Mouse (Mus musculus) neural tube, embryonic 14.5 days (tissue): ENCODE data around the gene Nsrp1. TPM values are rescaled to one million over a fixed set of nuclear protein-coding genes. Genes with fewer than 3 reads are reported as not detected.
A peak's percentile ranks its signal among the peaks of the same experiment; 100 is the strongest.
"Not testable (repeated sequence)": the region's sequence is repeated elsewhere in the genome, so short reads cannot be mapped to it uniquely, and the experiment has no call there.

Experiments used
- ATAC-seq: fragments of 200-750 bp; cut with Nextera tagmentation; 2 replicates; pipeline ENCODE4 v1.8.0; 2017; ENCODE audit warnings: low read depth, mild to moderate bottlenecking, moderate TSS enrichment, moderate library complexity
- H3K27ac ChIP-seq: fragments of 300-500 bp; sonication (generic); 2 replicates; pipeline ENCODE4 v1.5.1; 2014; ENCODE audit warnings: low read depth, mild to moderate bottlenecking, control low read depth, low read length, moderate library complexity, mixed read lengths
- H3K27me3 ChIP-seq: fragments of 300-500 bp; sonication (generic); 2 replicates; pipeline ENCODE4 v1.6.1; 2014; ENCODE audit warnings: low read length; ENCODE audit not compliant: control insufficient read depth, insufficient read depth
- H3K36me3 ChIP-seq: fragments of 300-500 bp; sonication (generic); 2 replicates; pipeline ENCODE4 v1.6.1; 2014; ENCODE audit warnings: low read length, mixed read lengths; ENCODE audit not compliant: control insufficient read depth, insufficient read depth
- H3K4me1 ChIP-seq: fragments of 300-500 bp; sonication (generic); 2 replicates; pipeline ENCODE4 v1.6.1; 2014; ENCODE audit warnings: low read length; ENCODE audit not compliant: control insufficient read depth, insufficient read depth
- H3K4me2 ChIP-seq: fragments of 300-500 bp; sonication (generic); 2 replicates; pipeline ENCODE4 v1.6.1; 2014; ENCODE audit warnings: mild to moderate bottlenecking, low read depth, low read length, control low read depth
- H3K4me3 ChIP-seq: fragments of 300-500 bp; sonication (generic); 2 replicates; pipeline ENCODE4 v1.5.1; 2014; ENCODE audit warnings: low read depth, low read length, control low read depth, mixed read lengths
- H3K9ac ChIP-seq: fragments of 300-500 bp; sonication (generic); replicated peaks from 2 replicates; pipeline ENCODE4 v1.6.1; 2014; ENCODE audit warnings: low read depth, mild to moderate bottlenecking, control low read depth, low read length, mixed read lengths
- H3K9me3 ChIP-seq: fragments of 300-500 bp; sonication (generic); 2 replicates; pipeline ENCODE4 v1.6.1; 2016; ENCODE audit warnings: low read length; ENCODE audit not compliant: control insufficient read depth
- WGBS: fragments of 180-500 bp; shearing (Covaris S2); extraction: QIAGEN DNeasy Blood & Tissue Kit; methylation state at CpG from one replicate; pipeline ENCODE4 v1.1.7; 2014; 5-methylcytosine and 5-hydroxymethylcytosine counted together
- polyA plus RNA-seq: library from polyadenylated mRNA; unstranded; fragments of >200 nt; fragmentation: Nextera tagmentation; extraction: Ambion mirVana; gene quantifications from 2 replicates; pipeline ENCODE4 v1.2.1, GENCODE M21; 2014

The Nsrp1 gene
- polyA plus RNA-seq, 1 experiment from 2014 or later: 50.6 TPM

GRCm38 (mm10) chr11:77095206-77095605, 17.0 kb upstream of the Nsrp1 start:
- H3K9me3 ChIP-seq: no peaks in the 10 kb centered on the region
- no peak for ATAC-seq

GRCm38 (mm10) chr11:77094136-77094535, 15.9 kb upstream of the Nsrp1 start:
- no peaks in the 10 kb centered on the region for H3K9me3 ChIP-seq
- no peaks in the 10 kb centered on the region for H3K27me3 ChIP-seq
- H3K27ac ChIP-seq: no peak overlapping the region
- H3K4me1 ChIP-seq: no peaks in the 10 kb centered on the region
- H3K4me2 ChIP-seq: no peak overlapping the region
- no peaks in the 10 kb centered on the region for H3K36me3 ChIP-seq
- no peak for ATAC-seq
- no peak overlapping the region for H3K9ac ChIP-seq
- WGBS: 71% methylated on average over 8 of the region's 8 CpGs
- H3K4me3 ChIP-seq: no peak overlapping the region

More at GRCm38 (mm10) chr11:77095206-77095605, 17.0 kb upstream of the Nsrp1 start:
- Histone ChIP-seq H3K27ac (no peak overlapping the region), H3K4me2 (no peak overlapping the region), H3K36me3 (no peaks in the 10 kb centered on the region), H3K9ac (no peak overlapping the region), H3K4me1 (no peaks in the 10 kb centered on the region), H3K27me3 (no peaks in the 10 kb centered on the region), H3K4me3 (no peak overlapping the region)
- 63% methylated on average over 9 of the region's 10 CpGs for WGBS

GRCm38 (mm10) chr11:77093208-77093607, 15.0 kb upstream of the Nsrp1 start:
- Histone ChIP-seq H3K9me3 (no peaks in the 10 kb centered on the region), H3K4me3 (peak overlapping the region; percentile 3; the same call in 1 of the 2 replicates), H3K36me3 (no peaks in the 10 kb centered on the region), H3K27me3 (no peaks in the 10 kb centered on the region), H3K9ac (no peak overlapping the region), H3K4me2 (peak overlapping the region; percentile 35; the same call in 1 of the 2 replicates), H3K4me1 (no peaks in the 10 kb centered on the region), H3K27ac (no peak overlapping the region)
- under 1% methylated on average over 11 of the region's 11 CpGs for WGBS
- no peak for ATAC-seq

- Histone ChIP-seq H3K4me3 (no peak overlapping the region), H3K27me3 (no peaks in the 10 kb centered on the region), H3K27ac (no peak overlapping the region), H3K4me1 (no peaks in the 10 kb centered on the region), H3K9ac (no peak overlapping the region), H3K9me3 (no peaks in the 10 kb centered on the region), H3K4me2 (no peak overlapping the region), H3K36me3 (no peaks in the 10 kb centered on the region)
- 86% methylated on average over 2 of the region's 2 CpGs for WGBS
- no peak for ATAC-seq
These were observed 10.9 kb upstream of the Nsrp1 start for GRCm38 (mm10) chr11:77089162-77089561.

- Histone ChIP-seq H3K27me3 (no peaks in the 10 kb centered on the region), H3K4me1 (no peaks in the 10 kb centered on the region), H3K27ac (no peak overlapping the region), H3K36me3 (no peaks in the 10 kb centered on the region), H3K4me2 (no peak overlapping the region), H3K9me3 (no peaks in the 10 kb centered on the region), H3K4me3 (no peak overlapping the region), H3K9ac (no peak overlapping the region)
- 89% methylated on average over 2 of the region's 2 CpGs for WGBS
- ATAC-seq: no peak
These were observed 8.8 kb upstream of the Nsrp1 start for GRCm38 (mm10) chr11:77087004-77087403.

GRCm38 (mm10) chr11:77084001-77084682, 5.9 kb upstream of the Nsrp1 start:
- no peak overlapping the region for H3K9ac ChIP-seq
- H3K4me1 ChIP-seq: no peaks in the 10 kb centered on the region
- no peak overlapping the region for H3K4me3 ChIP-seq
- H3K27ac ChIP-seq: no peak overlapping the region
- H3K27me3 ChIP-seq: no peaks in the 10 kb centered on the region
- no peaks in the 10 kb centered on the region for H3K36me3 ChIP-seq
- no peak for ATAC-seq
- 72% methylated on average over 5 of the region's 5 CpGs for WGBS
- no peaks in the 10 kb centered on the region for H3K9me3 ChIP-seq
- no peak overlapping the region for H3K4me2 ChIP-seq

- no peak overlapping the region for H3K27ac ChIP-seq
- ATAC-seq: no peak
- H3K4me3 ChIP-seq: no peak overlapping the region
- no peak overlapping the region for H3K9ac ChIP-seq
- H3K27me3 ChIP-seq: no peaks in the 10 kb centered on the region
- 0 out of 2 replicates have a peak, but pooled peaks cover 3% of the 10 kb centered on the region for H3K36me3 ChIP-seq
- H3K9me3 ChIP-seq: no peaks in the 10 kb centered on the region
- 0 out of 2 replicates have a peak, but pooled peaks cover 3% of the 10 kb centered on the region for H3K4me1 ChIP-seq
- WGBS: 86% methylated on average over 1 of the region's 1 CpGs
- no peak overlapping the region for H3K4me2 ChIP-seq
These were observed 1.1 kb upstream of the Nsrp1 start for GRCm38 (mm10) chr11:77079361-77079760.

GRCm38 (mm10) chr11:77077792-77078191, 443 bp downstream of the Nsrp1 start:
- WGBS: 2% methylated on average over 16 of the region's 16 CpGs
- H3K4me3 ChIP-seq: peak overlapping the region; percentile 92
- H3K36me3 ChIP-seq: peaks cover 9% of the 10 kb centered on the region
- peak; percentile 28 for ATAC-seq
- H3K9ac ChIP-seq: peak overlapping the region; percentile 70
- H3K9me3 ChIP-seq: no peaks in the 10 kb centered on the region
- H3K4me2 ChIP-seq: peak overlapping the region; percentile 89
- H3K27ac ChIP-seq: peak overlapping the region; percentile 95
- H3K27me3 ChIP-seq: no peaks in the 10 kb centered on the region
- H3K4me1 ChIP-seq: 0 out of 2 replicates have a peak, but pooled peaks cover 3% of the 10 kb centered on the region

GRCm38 (mm10) chr11:77077331-77077730, 904 bp downstream of the Nsrp1 start:
- peaks cover 11% of the 10 kb centered on the region for H3K36me3 ChIP-seq
- H3K4me2 ChIP-seq: peak overlapping the region; percentile 89
- H3K9me3 ChIP-seq, H3K4me1 ChIP-seq, H3K27me3 ChIP-seq, ATAC-seq: not testable (repeated sequence)
- H3K4me3 ChIP-seq: peak overlapping the region; percentile 92
- H3K9ac ChIP-seq: peak overlapping the region; percentile 70; the same call in 1 of the 2 replicates
- peak overlapping the region; percentile 95; the same call in 1 of the 2 replicates for H3K27ac ChIP-seq
- 62% methylated on average over 4 of the region's 4 CpGs for WGBS
